Mouse (Mus musculus) megakaryocyte, adult 5-6 weeks (primary cell): ENCODE results near the gene Adipor1. TPM values are rescaled to one million over a fixed set of nuclear protein-coding genes. Genes with fewer than 3 reads are reported as not detected.

Experiments used
- ATAC-seq: 2 replicates; pipeline ENCODE4 v1.8.0; 2016; ENCODE audit warnings: mild to moderate bottlenecking, inconsistent platforms; ENCODE audit not compliant: poor library complexity, severe bottlenecking
- total RNA-seq, 2 experiments: library from RNA; stranded (forward) in 1 of 2; stranded (reverse) in 1 of 2; fragments of 153-499, 151-499 nt in 1 of 2; fragments of 221-1000, 200-1000 nt in 1 of 2; gene quantifications; 2 replicates each; pipeline versions ENCODE4 v1.2.3 to v1.2.4; 2015 to 2017

Adipor1 gene
- 118 and 120 TPM in 2 replicates for total RNA-seq (2015)
- total RNA-seq (2017): 73.8 and 83.6 TPM in 2 replicates

DNA sequence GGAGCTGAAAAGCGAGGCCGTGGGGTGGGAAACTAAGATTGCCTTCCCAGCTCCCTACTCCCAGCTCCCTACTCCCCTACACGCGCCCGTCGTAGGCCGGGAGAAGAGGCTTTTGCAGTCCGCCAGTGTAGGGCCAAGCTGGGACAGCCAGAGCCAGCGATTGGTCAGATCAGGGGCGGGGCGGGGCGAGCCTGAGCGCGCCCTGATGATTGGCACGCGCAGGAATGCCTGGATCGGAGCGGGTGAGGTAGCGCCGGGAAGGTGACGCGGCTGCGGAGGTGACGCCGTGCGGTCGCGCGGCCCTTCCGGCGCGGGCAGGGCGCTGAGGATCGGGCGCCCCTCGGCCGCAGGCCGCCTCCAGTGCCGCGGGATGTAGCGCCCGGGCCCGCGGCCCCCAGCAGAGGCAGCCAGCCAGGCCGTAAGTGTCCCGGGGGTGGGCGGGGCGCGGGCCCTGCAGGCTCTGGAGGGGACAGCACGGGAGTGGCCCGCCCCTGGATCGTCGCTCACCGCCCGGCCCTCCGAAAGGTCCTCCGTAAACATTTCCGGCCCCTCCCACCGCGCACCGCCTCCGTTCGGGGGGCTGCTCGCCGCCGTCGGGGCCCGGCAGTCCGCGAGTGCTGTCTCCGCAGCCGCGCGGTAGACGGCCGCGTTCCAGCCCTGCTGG lies at the start of gene Adipor1:
Adipor1 (plus strand) TSS at position 211 of the 664 bp plus-strand sequence.
- peak; percentile 82 for ATAC-seq

DNA sequence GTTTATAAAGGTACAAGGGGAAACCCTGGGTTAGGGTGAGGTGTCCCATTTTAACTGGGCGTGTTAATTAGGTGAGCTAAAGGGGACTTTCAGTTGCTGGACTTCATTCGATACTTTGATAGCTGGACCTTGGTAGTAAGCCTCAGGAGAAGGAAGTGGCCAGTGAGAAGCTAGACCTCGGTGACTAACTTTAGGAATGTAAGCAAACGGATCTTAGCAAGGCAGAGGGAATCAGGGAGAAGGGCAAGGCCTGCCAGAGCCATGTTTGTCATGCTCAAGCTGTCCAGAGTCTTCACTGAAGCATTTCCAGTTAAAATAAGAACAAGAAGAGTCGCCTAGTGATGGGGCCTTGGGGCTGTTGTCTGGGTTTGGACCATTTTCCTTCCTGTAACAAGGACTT lies 49.7 kb upstream of the Adipor1 start:
- no peak for ATAC-seq

DNA sequence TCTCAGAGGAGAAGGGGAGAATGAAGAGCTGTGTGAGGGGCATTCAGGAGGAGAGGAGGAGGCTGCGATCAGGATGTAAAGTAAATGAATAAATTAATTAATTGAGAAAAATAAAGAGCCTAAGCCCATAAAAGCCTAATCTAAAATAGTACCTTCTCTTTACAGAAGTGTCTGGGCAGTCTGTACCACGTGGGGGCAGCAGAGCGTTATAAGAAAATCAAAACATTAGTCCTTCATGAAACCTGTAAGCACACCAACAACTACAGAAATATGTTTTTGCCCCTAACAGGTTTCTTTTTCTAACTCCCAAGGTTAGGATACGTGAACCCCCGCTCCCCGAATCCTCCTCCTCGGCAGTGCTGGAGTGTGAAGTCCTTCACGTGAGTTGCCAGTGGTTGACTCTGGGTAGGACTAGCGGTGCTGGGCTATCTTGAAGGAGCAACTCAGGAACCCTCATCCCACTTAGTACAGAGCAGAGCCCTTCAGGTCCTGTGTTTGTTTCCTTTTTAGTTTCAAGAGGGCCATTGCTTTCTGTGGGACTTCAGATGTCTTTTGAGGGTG lies 46.3 kb upstream of the Adipor1 start:
- peak; percentile 72 for ATAC-seq

DNA sequence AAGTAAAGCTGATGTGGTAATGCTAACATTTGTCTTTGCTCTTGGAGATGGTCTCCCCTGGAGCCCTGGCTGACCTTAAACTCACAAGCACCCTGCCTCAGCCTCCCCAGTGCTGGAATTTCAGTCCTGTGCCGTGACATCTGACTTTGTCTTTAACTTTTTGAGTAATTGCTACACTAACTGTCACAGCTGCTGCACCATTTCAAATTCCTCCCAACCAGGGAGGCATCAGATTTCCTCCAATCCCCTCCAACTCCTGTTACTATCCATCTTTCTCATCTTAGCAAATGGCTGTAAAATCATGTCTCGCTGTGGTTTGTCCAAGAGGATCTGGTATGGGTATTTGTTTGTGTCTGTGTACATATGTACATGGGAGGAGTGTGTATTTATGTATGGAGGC lies 41.1 kb upstream of the Adipor1 start:
- ATAC-seq: no peak

DNA sequence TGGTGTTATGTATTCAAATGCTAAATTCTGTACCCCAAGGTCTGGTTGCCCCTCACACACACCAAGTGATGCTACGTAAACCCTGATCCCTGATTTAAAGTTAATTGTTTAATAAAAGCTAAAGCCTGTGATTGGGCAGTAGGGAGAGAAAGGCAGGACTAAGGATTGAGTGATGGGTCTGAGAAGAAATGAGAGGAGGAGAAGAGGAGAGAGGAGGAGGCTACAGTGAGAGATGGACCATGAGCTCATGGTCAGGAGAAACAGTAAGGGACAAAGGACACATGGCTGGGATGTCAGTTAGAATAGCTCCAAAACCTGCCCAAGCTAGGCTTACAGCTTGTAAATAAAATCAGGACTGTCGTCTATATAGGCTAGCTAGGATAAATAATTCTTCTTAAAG lies 34.1 kb upstream of the Adipor1 start:
- no peak for ATAC-seq

DNA sequence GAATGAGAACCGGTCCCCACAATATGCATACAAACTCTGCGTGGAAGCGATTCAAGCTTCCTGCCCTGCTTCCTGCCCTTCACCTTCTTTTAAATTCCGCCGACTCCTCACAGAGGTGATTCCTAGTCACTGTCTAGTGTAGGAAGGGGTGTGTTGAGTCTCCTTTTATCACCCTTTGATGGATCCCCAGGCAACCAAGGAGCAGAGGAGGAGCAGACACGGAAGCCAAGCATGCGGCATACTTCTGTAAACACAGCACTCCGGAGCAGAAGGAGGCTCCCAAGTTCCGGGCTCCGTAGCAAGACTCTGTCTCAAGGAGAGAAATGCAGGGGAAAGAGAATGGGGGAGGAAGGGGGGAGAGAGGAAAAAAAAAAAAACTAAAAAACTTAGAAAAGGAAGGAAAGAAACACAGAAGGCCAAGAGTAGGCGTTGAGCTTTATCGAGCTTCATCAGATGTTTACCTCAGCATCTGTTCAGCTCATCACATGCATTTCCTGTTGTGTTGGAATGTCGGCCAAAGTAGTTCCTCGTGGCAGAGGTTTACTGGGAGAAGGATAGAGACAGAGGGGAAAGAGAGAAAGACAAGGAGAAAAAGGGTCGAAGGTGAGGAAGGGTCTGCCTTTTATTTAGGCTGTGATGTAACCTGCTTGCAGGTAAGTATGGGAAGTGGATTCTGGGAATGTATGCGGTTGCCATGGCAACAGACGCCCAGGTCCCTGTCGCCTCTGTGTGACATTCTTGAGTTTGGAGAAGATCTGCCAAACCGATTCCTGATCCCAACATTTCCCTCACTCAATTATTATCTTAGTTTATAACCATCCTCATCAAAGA lies 33.2 kb upstream of the Adipor1 start:
- no peak for ATAC-seq

DNA sequence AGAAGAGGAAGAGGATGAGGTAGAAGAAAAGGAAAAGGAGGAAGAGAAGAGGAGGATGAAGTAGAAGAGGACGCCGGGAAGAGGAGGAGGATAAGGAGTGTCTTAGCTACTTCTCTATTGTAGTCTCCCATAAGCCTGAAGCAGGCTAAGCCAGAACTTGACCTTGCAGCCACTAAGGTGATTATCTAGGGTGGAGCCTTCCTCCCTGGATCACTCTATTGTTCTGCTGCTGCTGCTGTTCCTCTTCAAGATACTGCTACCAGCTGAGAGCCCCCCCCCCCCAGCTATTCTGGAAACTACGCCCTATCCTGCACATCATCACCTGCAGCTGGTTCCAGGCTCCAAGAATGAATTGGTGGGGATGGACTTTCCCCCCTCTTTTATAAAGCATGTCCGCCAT lies 30.6 kb upstream of the Adipor1 start:
- no peak for ATAC-seq

DNA sequence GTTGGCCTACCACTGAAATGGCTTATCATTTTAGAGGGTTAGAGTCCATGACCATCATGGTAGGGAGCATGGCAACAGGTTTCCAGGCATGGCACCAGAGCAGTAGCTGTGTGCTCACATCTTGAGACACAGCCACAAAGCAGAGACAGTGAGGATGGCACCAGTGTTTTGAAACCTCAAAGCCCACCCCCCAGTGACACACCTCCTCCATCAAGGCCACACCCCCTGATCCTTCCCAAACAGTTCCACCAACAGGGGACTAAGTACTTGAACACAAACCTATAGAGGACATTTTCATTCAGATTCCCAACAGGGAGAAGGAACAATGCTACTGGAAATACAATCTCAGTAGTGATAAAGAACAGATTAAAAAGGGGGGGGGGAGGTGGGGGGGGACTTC lies 30.0 kb upstream of the Adipor1 start:
- no peak for ATAC-seq

DNA sequence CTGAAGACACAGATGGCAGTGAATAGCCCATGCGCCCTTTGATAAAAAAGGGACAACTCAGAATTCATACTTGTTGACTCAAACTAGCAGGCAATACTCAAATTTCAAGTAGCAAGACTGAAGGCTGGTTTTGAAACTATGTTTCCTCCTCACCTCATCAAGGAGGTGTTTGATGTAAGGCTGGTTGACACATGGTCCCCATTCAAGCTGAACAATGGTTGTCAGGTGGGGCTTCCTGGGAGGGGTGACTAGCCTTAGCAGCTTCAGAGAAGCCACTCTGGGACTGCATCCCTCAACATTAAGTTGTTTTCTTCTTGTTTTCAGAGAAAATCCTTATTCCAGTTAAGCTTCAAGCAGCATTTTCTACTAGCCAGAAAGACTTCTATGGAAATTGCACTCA lies 29.5 kb upstream of the Adipor1 start, which contains the start of gene 4933406M09Rik:
4933406M09Rik (plus strand) TSS at position 275 of the 400 bp plus-strand sequence.
- no peak for ATAC-seq

DNA sequence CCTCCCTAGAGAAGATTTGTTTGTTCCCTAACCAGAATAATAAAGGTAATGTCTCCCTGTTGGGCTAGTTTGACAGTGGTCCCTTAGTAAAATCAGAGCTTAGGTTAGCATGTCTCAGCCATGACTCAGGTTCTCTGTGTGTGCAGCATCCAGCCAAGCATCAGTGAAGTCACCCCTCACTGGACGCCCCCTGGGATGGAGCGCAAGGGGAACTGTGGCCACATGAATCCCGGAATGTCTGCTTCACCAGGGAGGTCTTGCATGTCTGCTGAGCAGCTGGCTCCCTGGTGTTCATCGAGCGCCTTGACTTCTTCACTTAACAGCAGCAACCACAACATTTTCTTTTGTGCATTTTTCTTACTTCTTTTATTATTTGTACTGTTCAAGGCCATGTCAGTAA lies 21.4 kb upstream of the Adipor1 start:
- ATAC-seq: no peak

DNA sequence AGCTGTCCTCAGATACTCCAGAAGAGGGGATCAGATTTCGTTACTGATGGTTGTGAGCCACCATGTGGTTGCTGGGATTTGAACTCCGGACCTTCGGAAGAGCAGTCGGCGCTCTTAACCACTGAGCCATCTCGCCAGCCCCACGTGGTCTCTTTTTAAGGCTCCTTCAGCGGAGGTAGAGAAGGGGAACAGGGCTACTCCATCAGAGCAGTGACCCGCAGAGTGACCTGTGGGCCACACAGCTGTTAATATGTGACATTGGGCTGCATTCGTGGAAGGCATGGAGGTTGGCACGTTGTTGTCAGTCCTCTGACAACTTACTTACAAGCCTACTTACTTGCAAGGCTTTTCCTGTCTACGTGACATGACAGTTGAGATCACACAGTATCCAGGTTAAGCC lies 17.0 kb upstream of the Adipor1 start:
- ATAC-seq: no peak

DNA sequence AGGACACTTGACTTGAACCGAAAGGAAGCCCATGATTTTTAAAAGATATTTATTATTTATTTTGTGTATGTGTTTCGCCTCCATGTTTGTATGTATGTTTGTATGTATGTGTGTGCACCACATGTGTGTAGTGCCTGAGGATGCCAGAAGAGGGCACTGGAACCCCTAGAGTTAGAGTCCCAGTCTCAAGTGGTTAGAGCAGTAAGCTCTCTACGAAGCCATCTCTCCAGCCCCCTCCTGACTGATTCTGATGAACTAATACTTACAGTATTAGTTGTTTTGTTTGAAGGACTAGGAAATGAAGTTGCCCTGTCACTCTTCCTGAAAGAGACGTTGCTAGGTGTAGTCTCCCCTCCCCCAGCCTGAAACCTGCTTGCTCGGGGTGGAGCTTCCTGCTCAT lies 15.4 kb upstream of the Adipor1 start:
- ATAC-seq: 0 out of 2 replicates have a peak, but pooled peaks have one; percentile 49

DNA sequence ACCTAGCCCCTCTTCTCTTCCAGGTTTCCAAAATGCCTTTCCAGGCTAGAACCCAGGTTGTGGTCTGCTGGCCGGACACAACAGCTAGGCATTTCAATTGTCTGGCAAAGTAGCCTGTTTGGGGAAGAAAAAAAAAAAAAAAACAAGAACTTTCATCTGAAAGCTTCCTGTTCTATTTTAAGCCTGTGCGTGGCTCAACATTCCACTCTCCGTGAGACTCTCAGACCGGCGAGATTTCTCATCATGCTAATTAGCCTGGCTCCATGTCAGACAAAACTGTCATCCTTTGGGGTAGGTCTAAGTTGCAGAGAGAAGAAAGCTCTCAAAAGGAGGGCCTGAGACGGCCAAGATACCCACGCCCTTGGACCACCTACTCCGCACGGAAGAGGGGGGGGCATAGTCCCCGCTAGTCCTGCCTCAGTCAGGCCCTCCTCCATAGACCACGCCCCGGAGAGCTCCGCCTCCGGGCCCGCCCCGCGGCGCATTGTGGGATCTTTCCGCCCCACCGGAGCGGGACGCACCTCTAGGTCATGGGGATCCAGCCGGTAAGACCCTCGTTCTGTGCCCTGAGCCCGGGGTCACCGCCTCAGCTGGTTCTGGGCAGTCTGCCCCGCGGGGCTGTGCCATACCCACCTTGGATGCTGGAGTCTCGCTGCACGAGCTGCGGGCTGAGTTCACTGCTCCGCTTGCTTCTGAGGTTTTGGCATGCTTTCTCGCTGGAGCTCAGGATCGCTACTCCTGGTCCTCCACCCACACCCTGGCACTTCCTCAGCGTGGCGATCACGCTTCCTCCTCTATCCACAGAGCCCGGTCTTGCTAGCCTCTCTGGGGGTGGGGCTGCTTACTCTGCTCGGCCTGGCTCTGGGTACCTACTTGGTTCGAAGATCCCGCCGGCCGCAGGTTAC lies 9.4 kb upstream of the Adipor1 start, which contains the start of gene Cyb5r1:
Cyb5r1 (plus strand) TSS at position 51 of the 905 bp plus-strand sequence.
- peak; percentile 94 for ATAC-seq

DNA sequence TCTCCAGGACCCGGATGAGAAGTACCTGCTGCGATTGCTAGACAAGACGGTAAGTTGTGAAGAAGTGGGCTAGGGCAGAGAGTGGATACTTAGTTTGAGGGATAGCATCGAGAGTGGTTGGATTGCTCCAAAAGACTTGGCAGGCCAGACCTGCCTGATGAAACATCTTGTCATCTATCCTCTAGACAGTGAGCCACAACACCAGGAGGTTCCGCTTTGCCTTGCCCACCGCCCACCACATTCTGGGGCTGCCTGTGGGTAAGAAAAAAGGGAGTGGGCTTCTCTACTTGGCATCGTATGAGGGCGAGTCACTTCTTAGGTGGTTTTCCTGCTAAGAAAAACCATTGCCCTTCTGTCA lies 8.8 kb upstream of the Adipor1 start:
- ATAC-seq: peak; percentile 43

DNA sequence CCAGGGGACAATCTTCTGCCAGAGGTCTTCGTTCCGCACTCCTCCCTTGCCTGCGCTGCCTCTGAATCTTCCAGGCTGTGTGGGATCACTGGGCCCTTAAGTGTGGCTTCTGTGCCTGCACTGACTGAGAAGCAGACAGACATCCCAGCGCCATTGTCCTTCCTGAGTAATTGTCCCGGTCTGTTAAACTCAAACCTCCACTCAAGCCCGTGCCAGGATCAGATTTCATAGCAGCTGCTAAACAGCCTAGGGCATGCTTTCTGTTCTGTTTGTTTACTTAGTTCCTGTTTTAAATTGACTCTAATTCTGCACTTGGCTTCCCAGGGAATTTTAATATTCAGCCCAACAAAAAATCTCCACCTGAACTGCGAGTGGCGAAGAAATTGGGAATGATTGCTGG lies 7.1 kb upstream of the Adipor1 start:
- no peak for ATAC-seq

DNA sequence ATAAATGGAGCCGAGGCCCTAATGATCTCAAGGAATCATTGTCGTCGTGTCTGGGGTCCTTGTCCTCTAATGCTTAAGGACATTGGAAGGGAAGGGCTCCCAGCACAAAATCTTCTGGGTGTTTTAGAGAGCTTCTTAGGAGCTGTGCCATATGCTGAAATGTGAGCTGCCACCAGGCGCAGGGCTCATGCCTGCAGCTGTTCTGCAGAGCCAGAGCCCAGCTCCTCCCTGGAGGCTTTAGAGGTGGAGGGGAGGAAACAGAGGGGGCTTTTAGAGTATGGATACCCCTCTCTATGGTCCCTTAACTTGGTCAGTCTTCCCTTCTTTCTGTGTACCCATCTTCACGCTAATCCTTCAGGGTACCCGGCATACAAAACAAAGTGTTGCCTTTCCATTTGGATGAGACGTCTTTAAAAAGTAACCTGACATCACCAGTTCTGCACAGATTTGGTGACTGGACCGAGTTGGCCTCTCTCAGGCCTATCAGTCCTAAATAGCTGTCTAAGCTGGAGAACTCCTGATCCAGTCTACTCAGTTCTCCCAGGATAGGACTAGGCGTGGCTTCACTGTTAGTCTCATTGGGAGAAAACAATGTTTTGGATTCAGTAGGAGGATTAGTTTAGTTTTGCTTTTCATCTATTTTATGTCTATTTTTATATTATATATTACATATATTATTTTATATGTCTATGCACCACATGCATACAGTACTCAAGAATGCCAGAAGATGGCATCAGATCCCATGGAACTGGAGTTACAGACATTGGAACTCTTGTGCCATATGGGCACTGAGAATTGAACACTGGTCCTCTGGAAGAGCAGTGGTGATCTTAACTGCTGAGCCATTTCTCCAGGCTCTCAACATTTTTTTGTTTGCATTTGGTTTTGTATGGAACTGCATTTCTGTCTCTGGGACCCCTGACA lies 3.2 kb upstream of the Adipor1 start:
- no peak for ATAC-seq

DNA sequence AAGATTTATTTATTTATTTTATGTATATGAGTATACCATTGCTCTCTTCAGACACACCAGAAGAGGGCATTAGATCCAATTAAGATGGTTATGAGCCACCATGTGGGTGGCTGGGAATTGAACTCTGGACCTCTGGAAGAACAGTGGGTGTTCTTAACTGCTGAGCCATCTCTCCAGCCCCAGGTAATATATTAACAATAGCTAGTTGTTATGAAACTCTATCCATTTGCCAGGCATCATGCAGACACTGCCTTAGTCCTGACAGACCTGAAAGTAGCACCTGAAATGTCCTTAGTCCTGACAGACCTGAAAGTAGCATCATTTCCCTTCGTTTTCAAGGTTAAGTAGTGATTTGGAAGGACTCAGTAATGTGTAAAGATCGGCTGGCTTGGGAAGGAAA lies 1.1 kb upstream of the Adipor1 start:
- no peak for ATAC-seq

DNA sequence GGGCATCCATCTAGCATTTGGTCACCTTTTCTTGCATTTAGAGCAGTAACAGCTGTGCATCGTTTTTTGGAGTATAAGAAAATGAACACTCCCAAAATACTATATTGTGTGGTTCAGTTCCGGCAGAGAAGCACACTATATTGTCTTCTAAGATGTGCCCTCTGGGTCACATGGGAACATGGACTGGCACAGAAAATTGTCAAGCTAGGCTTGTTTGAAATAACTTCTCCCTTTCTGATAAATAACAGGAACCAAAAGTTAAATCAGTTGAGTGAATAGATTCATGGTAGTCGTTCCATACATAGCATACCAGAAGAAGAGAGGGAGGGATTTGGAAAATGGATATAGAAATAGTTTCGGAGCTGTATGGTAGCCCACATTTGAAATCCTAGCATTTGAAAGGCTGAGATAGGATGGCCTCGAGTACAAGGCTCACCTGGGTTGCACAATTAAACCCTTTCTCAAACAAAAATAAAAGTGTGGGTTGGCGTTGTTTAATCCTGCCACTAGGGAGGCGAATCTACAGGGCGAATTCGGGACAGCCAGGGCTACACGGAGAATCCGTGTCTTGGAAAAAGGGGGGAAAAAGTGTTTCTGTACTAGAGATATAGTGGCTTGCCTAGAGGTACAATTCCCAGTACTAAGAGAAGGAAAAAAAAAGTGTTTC lies 544 bp upstream of the Adipor1 start:
- peak; percentile 8 for ATAC-seq

DNA sequence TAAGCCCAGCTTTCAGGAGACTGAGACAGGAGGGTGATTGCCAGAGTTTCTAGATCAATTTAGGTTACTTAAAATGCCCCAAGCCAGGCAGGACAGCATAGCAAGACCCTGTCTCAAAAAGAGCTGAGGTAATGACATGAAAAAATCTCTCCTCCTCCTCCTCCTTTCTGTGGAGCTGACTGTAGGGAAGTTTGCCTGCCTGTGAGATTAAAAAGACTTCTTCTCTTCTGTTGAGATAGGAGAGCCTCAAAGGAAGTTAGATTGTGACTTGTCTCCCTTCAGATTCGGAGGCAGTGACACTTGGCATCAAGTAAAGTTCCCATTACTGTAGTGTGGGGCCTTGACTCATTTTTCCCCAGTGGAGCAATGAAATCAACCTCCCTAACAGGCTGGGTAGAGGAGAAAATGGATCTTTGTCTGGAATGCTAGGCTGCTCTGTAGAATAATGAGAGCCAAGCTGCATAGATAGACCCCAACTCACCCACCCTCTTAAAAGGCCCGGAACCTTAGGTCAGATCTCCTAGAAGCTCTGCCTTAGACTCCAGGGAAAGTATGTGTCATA lies 3.3 kb downstream of the Adipor1 start:
- ATAC-seq: no peak
